Mouse (Mus musculus) CH12.LX (cell line): ENCODE measurements at regions not wholly inside any gene's neighbourhood (a gene's known extent, or its start where the extent isn't known, plus 50 kb on each side); places are given as distances from the start of the nearest gene placed in this dataset.

Experiments
- DNase-seq: peaks from one replicate; pipeline ENCODE4 v3.0.0-alpha.2; 2013; ENCODE audit errors: extremely low read depth
- H3K27ac ChIP-seq: 2 replicates; pipeline ENCODE4 v1.5.1; 2012; ENCODE audit warnings: low read depth, mild to moderate bottlenecking, control low read depth, moderate library complexity; ENCODE audit not compliant: insufficient read depth
- H3K27me3 ChIP-seq: replicated peaks from 2 replicates; pipeline ENCODE3; 2012; ENCODE audit warnings: inconsistent platforms
- H3K36me3 ChIP-seq, 2 experiments: replicated peaks in 1 of 2; 2 replicates each; pipeline versions ENCODE3 to v1.6.1; 2012; ENCODE audit warnings: inconsistent platforms in 1 of 2, low read length in 1 of 2, mild to moderate bottlenecking in 1 of 2, mixed read lengths in 1 of 2, moderate library complexity in 1 of 2; ENCODE audit not compliant: control insufficient read depth in 1 of 2, insufficient read depth in 1 of 2
- H3K4me1 ChIP-seq, 2 experiments: 2 replicates each; pipeline ENCODE4 v1.6.1; 2012; ENCODE audit warnings: inconsistent platforms in 1 of 2, moderate library complexity in 1 of 2; ENCODE audit not compliant: insufficient read depth in 2 of 2, control insufficient read depth in 1 of 2
- H3K4me2 ChIP-seq: 2 replicates; pipeline ENCODE4 v1.6.1; 2012; ENCODE audit warnings: low read depth, mild to moderate bottlenecking, control low read depth; ENCODE audit not compliant: poor library complexity, insufficient read depth, severe bottlenecking
- H3K4me3 ChIP-seq, 3 experiments: fragments of 150-350 bp in 1 of 3; sonication (generic) in 1 of 3; replicated peaks in 1 of 3; 2 replicates each; pipeline versions ENCODE3 to v1.5.1; 2011 to 2012; ENCODE audit warnings: low read depth in 2 of 3, low read length in 2 of 3, mild to moderate bottlenecking in 2 of 3, moderate library complexity in 2 of 3, control low read depth in 1 of 3, improper control_type of control experiment in 1 of 3, inconsistent platforms in 1 of 3, mixed read lengths in 1 of 3; ENCODE audit not compliant: poor library complexity in 1 of 3
- H3K79me2 ChIP-seq: replicated peaks from 2 replicates; pipeline ENCODE4 v1.6.1; 2012; ENCODE audit warnings: mild to moderate bottlenecking, moderate library complexity; ENCODE audit not compliant: control insufficient read depth, poor library complexity, insufficient read depth, severe bottlenecking; ENCODE audit errors: extremely low read depth
- H3K9ac ChIP-seq: 2 replicates; pipeline ENCODE4 v1.6.1; 2012; ENCODE audit warnings: low read depth, mild to moderate bottlenecking, control low read depth, moderate library complexity; ENCODE audit not compliant: insufficient read depth
- H3K9me3 ChIP-seq: replicated peaks from 2 replicates; pipeline ENCODE3; 2012; ENCODE audit warnings: low read length, inconsistent platforms, mixed read lengths
- BHLHE40 ChIP-seq: IDR thresholded peaks from 2 replicates; pipeline ENCODE4 v1.6.1; 2011; ENCODE audit warnings: mild to moderate bottlenecking, low read depth, low read length, improper control_type of control experiment
- CHD1 ChIP-seq: IDR thresholded peaks from 2 replicates; pipeline ENCODE4 v1.6.1; 2012; ENCODE audit warnings: low read depth, low read length, improper control_type of control experiment, inconsistent platforms
- ELF1 ChIP-seq: IDR thresholded peaks from 2 replicates; pipeline ENCODE4 v1.6.1; 2014; ENCODE audit warnings: low read depth, mild to moderate bottlenecking, inconsistent platforms, low read length, improper control_type of control experiment
- EP300 ChIP-seq: IDR thresholded peaks from 2 replicates; pipeline ENCODE4 v1.6.1; 2011; ENCODE audit warnings: low read length, improper control_type of control experiment
- ETS1 ChIP-seq: conservative IDR thresholded peaks from 2 replicates; pipeline ENCODE4 v1.6.1; 2012; ENCODE audit warnings: low read depth, mild to moderate bottlenecking, inconsistent platforms, low read length, improper control_type of control experiment, moderate library complexity
- GABPA ChIP-seq: IDR thresholded peaks from 2 replicates; pipeline ENCODE4 v1.6.1; 2012; ENCODE audit warnings: low read depth, low read length, improper control_type of control experiment, inconsistent platforms; ENCODE audit not compliant: insufficient replicate concordance
- HCFC1 ChIP-seq: IDR thresholded peaks from 2 replicates; pipeline ENCODE4 v1.6.1; 2012; ENCODE audit warnings: low read depth, mild to moderate bottlenecking, inconsistent platforms, low read length, improper control_type of control experiment
- JUN ChIP-seq: IDR thresholded peaks from 2 replicates; pipeline ENCODE4 v1.6.1; 2011; ENCODE audit warnings: low read depth, mild to moderate bottlenecking, low read length, improper control_type of control experiment, moderate library complexity; ENCODE audit not compliant: insufficient read depth
- JUND ChIP-seq: conservative IDR thresholded peaks from 2 replicates; pipeline ENCODE4 v1.6.1; 2011; ENCODE audit warnings: low read depth, low read length, improper control_type of control experiment
- MAX ChIP-seq: IDR thresholded peaks from 2 replicates; pipeline ENCODE4 v1.6.1; 2011; ENCODE audit warnings: low read length, improper control_type of control experiment
- MAZ ChIP-seq: IDR thresholded peaks from 2 replicates; pipeline ENCODE4 v1.6.1; 2012; ENCODE audit warnings: low read depth, mild to moderate bottlenecking, inconsistent platforms, low read length, improper control_type of control experiment, moderate library complexity
- MXI1 ChIP-seq: IDR thresholded peaks from 2 replicates; pipeline ENCODE4 v1.6.1; 2011; ENCODE audit warnings: mild to moderate bottlenecking, low read depth, low read length, improper control_type of control experiment
- MYC ChIP-seq: IDR thresholded peaks from 2 replicates; pipeline ENCODE4 v1.6.1; 2011; ENCODE audit warnings: low read depth, mild to moderate bottlenecking, improper control_type of control experiment, low read length
- NELFE ChIP-seq: IDR thresholded peaks from 2 replicates; pipeline ENCODE4 v1.6.1; 2011; ENCODE audit warnings: low read depth, low read length, improper control_type of control experiment
- NRF1 ChIP-seq: IDR thresholded peaks from 2 replicates; pipeline ENCODE4 v1.6.1; 2014; ENCODE audit warnings: low read depth, mild to moderate bottlenecking, inconsistent platforms, low read length, improper control_type of control experiment, moderate library complexity
- PAX5 ChIP-seq: IDR thresholded peaks from 2 replicates; pipeline ENCODE4 v1.6.1; 2012; ENCODE audit warnings: low read length, inconsistent platforms, mixed read lengths
- POLR2A ChIP-seq: IDR thresholded peaks from 2 replicates; pipeline ENCODE4 v1.6.1; 2011; ENCODE audit warnings: low read depth, mild to moderate bottlenecking, improper control_type of control experiment, low read length
- RAD21 ChIP-seq: IDR thresholded peaks from 2 replicates; pipeline ENCODE4 v1.6.1; 2011; ENCODE audit warnings: low read depth, mild to moderate bottlenecking, low read length, improper control_type of control experiment, moderate library complexity
- RCOR1 ChIP-seq: conservative IDR thresholded peaks from 2 replicates; pipeline ENCODE4 v1.6.1; 2012; ENCODE audit warnings: low read depth, mild to moderate bottlenecking, inconsistent platforms, low read length, improper control_type of control experiment
- SIN3A ChIP-seq: IDR thresholded peaks from 2 replicates; pipeline ENCODE4 v1.6.1; 2012; ENCODE audit warnings: low read length, improper control_type of control experiment, inconsistent platforms
- SMC3 ChIP-seq: IDR thresholded peaks from 2 replicates; pipeline ENCODE4 v1.6.1; 2011; ENCODE audit warnings: low read depth, low read length, improper control_type of control experiment
- TBP ChIP-seq: conservative IDR thresholded peaks from 2 replicates; pipeline ENCODE4 v1.6.1; 2011; ENCODE audit warnings: low read depth, low read length, improper control_type of control experiment
- TCF12 ChIP-seq: IDR thresholded peaks from 2 replicates; pipeline ENCODE4 v1.6.1; 2014; ENCODE audit warnings: low read depth, mild to moderate bottlenecking, inconsistent platforms, low read length, improper control_type of control experiment
- UBTF ChIP-seq: IDR thresholded peaks from 2 replicates; pipeline ENCODE4 v1.6.1; 2012; ENCODE audit warnings: low read depth, mild to moderate bottlenecking, inconsistent platforms, low read length, improper control_type of control experiment, moderate library complexity
- USF1 ChIP-seq: IDR thresholded peaks from 2 replicates; pipeline ENCODE4 v1.6.1; 2014; ENCODE audit warnings: low read depth, mild to moderate bottlenecking, inconsistent platforms, low read length, improper control_type of control experiment
- USF2 ChIP-seq: conservative IDR thresholded peaks from 2 replicates; pipeline ENCODE4 v1.6.1; 2011; ENCODE audit warnings: low read depth, low read length, improper control_type of control experiment
- ZC3H11A ChIP-seq: IDR thresholded peaks from 2 replicates; pipeline ENCODE4 v1.6.1; 2012; ENCODE audit warnings: low read depth, mild to moderate bottlenecking, inconsistent platforms, low read length, improper control_type of control experiment
- ZMIZ1 ChIP-seq: IDR thresholded peaks from 2 replicates; pipeline ENCODE4 v1.6.1; 2012; ENCODE audit warnings: low read depth, mild to moderate bottlenecking, inconsistent platforms, low read length, improper control_type of control experiment
- ZNF384 ChIP-seq: IDR thresholded peaks from 2 replicates; pipeline ENCODE4 v1.6.1; 2012; ENCODE audit warnings: low read depth, low read length, improper control_type of control experiment, inconsistent platforms
- dilution Hi-C: fragments of 300-500 bp; cut with MboI; formaldehyde crosslinking; loops from 2 replicates; pipeline ENCODE4 v1.14.3; 2020; ENCODE audit warnings: low sequenced_read_pairs; ENCODE audit not compliant: extremely low pct_unique_long_range_greater_than_20kb, extremely low pct_ligation_motif_present
- in situ Hi-C: fragments of 300-500 bp; cut with MboI; formaldehyde crosslinking; loops from 3 replicates; pipeline ENCODE4 v1.14.3; 2019; ENCODE audit warnings: low sequenced_read_pairs, low pct_ligation_motif_present, low pct_unique_long_range_greater_than_20kb, mixed read lengths

DNA sequence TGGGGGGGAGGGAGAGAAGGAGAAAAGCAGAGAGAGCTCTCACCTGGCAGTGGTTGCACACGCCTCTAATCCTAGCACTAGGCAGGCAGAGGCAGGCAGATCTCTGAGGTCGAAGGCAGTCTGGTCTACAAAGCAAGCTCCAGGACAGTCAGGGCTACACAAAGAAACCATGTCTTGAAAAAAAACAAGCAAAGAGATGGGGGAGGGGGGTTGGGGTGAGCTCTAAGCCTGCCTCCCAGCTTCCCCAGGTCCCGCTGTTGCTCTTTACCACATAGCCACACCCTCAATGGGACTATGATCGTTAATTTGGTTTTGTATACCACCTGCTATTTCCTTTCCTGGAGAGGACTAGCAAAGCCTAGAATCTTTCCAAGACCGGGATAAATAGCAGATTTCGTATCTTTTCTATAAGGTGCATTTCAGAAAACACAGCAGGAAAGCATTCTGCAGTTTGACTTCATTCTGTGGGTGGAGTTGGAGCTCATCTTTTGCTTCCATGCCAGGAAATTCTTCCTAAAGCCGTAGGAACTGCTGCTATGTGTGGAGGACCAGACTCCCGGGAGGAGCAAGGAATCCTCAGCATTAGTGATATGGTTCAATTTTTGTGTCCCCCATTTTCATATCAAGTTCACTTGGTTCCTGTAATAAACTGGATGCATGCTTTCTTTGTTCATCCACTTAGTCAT, 52.7 kb upstream of the Rgma start:
- Histone ChIP-seq H3K9me3 (peaks cover 4% of the 10 kb centered on the region), H3K27ac (no peak overlapping the region), H3K4me3 (no peak overlapping the region), H3K4me2 (no peak overlapping the region), H3K36me3 (no peaks in the 10 kb centered on the region), H3K27me3 (no peaks in the 10 kb centered on the region), H3K9ac (no peak overlapping the region), H3K79me2 (no peaks in the 10 kb centered on the region), H3K4me1 (peaks cover under 1 to 3% of the 10 kb centered on the region in 2 experiments; a peak in 1 of 4 replicates)
- no peak for DNase-seq
- dilution Hi-C loops (no loop called here), in situ Hi-C loops (no loop called here)
- TF ChIP-seq BHLHE40: no peak
- TF ChIP-seq EP300: no peak
- no peak for TF ChIP-seq MAX
- TF ChIP-seq CHD1: no peak
- TF ChIP-seq ELF1: no peak
- no peak for TF ChIP-seq ETS1
- no peak for TF ChIP-seq UBTF
- no peak for TF ChIP-seq GABPA
- no peak for TF ChIP-seq ZNF384
- no peak for TF ChIP-seq RAD21
- no peak for TF ChIP-seq USF2
- TF ChIP-seq MYC: no peak
- no peak for TF ChIP-seq RCOR1
- no peak for TF ChIP-seq MAZ
- no peak for TF ChIP-seq POLR2A
- no peak for TF ChIP-seq MXI1
- TF ChIP-seq SIN3A: no peak
- TF ChIP-seq ZC3H11A: no peak

DNA sequence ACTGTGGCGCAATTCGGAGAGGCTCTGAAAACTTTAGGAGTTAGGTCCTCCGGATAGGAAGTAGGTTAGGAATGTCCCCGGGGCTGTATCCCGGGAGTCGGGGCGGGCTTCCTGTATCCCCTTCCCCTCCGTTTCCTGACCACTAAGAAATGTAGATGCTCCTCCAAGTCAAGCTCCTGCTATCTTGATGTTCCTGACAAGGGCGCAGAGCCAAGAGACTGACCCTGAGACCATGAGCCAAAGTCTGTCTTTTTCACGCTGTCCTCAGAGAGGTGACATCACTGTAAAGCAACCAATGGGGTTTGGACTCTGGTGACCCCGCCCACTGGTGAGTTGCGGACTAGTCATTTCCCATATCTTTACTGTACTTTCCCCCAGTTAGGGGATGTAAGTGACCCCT, 51.8 kb upstream of the Rgma start:
- TF ChIP-seq JUN (no peak), ZNF384 (no peak), SMC3 (no peak), PAX5 (no peak), USF1 (no peak), ZMIZ1 (no peak), POLR2A (no peak), HCFC1 (no peak), MAX (no peak), TBP (no peak), RCOR1 (no peak), TCF12 (no peak), NELFE (no peak), RAD21 (no peak), JUND (no peak), NRF1 (no peak), EP300 (no peak), MAZ (no peak), GABPA (no peak)
- Histone ChIP-seq H3K36me3 (no peaks in the 10 kb centered on the region), H3K4me2 (no peak overlapping the region), H3K9ac (no peak overlapping the region), H3K9me3 (peaks cover 4% of the 10 kb centered on the region), H3K27ac (no peak overlapping the region), H3K4me3 (no peak overlapping the region), H3K27me3 (no peaks in the 10 kb centered on the region), H3K4me1 (peaks cover 2 to 3% of the 10 kb centered on the region in 2 experiments; a peak in 2 of 4 replicates), H3K79me2 (no peaks in the 10 kb centered on the region)
- in situ Hi-C loops (no loop called here), dilution Hi-C loops (no loop called here)
- no peak for DNase-seq
